Mouse (Mus musculus) olfactory bulb, adult 2 months (tissue): ENCODE data around the gene Ppp1r2.

ENCODE experiments used
- CTCF ChIP-seq: fragments of 200-500 bp; IDR thresholded peaks from 2 replicates; pipeline ENCODE4 v1.5.1; 2012; ENCODE audit warnings: low read depth, mild to moderate bottlenecking, low read length, moderate library complexity; ENCODE audit not compliant: insufficient read depth
- POLR2A ChIP-seq: fragments of 200-500 bp; IDR thresholded peaks from 2 replicates; pipeline ENCODE4 v1.6.1; 2012; ENCODE audit warnings: mild to moderate bottlenecking, low read depth, low read length, moderate library complexity; ENCODE audit not compliant: insufficient read depth

DNA sequence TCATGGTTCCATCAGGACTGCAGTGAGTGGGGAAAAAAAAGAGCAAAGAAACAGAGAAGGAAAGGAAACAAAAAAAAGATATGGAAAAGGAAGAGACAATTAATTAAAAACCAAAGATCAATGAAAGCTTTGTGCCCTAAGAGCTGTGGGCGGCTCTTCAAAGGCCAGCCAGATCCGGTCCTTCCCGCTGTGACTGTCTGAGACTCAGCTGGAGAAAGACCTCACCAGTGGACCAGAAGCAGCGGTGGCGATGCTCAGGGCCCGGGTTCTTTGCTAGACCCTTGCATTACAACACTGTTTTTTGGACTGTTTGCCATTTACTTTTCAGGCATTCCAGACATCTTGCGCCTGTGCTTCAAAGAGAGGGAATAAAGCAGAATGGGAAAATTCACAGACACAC is 25.4 kb upstream of the Ppp1r2 start:
- TF ChIP-seq CTCF (no peak), POLR2A (no peak)
